Mouse (Mus musculus) cerebellum, adult 2 months (tissue): ENCODE measurements around the gene 1700034J05Rik. TPM values are rescaled to one million over a fixed set of nuclear protein-coding genes. Genes with fewer than 3 reads are reported as not detected.

Experiments used
- DNase-seq, 2 experiments: peaks; one replicate each; pipeline ENCODE4 v3.0.0; 2021
- H3K27ac ChIP-seq: fragments of 200-500 bp; 2 replicates; pipeline ENCODE4 v1.5.1; 2012; ENCODE audit warnings: low read length, control low read depth, inconsistent platforms; ENCODE audit not compliant: insufficient read depth
- H3K27me3 ChIP-seq: fragments of 200-500 bp; 2 replicates; pipeline ENCODE4 v1.6.1; 2012; ENCODE audit warnings: inconsistent platforms, mild to moderate bottlenecking, low read length, moderate library complexity; ENCODE audit not compliant: control insufficient read depth, insufficient read depth
- H3K4me1 ChIP-seq: fragments of 200-500 bp; 2 replicates; pipeline ENCODE4 v1.6.1; 2011; ENCODE audit warnings: low read length; ENCODE audit not compliant: control insufficient read depth, insufficient read depth
- H3K4me3 ChIP-seq: fragments of 200-500 bp; replicated peaks from 2 replicates; pipeline ENCODE3; 2011; ENCODE audit warnings: mild to moderate bottlenecking, low read depth, low read length, control low read depth; ENCODE audit not compliant: insufficient read depth
- CTCF ChIP-seq: fragments of 200-500 bp; IDR thresholded peaks from 2 replicates; pipeline ENCODE4 v1.5.1; 2011; ENCODE audit warnings: low read depth, mild to moderate bottlenecking, control low read depth, low read length, moderate library complexity, borderline replicate concordance; ENCODE audit not compliant: insufficient read depth
- POLR2A ChIP-seq: fragments of 200-500 bp; IDR thresholded peaks from 2 replicates; pipeline ENCODE4 v1.6.1; 2011; ENCODE audit warnings: low read length, control low read depth, borderline replicate concordance; ENCODE audit not compliant: insufficient read depth
- WGBS: fragments of 180-500 bp; shearing (Covaris S2); methylation state at CpG from one replicate; pipeline ENCODE4 v1.1.7; 2018; 5-methylcytosine and 5-hydroxymethylcytosine counted together
- polyA plus RNA-seq: library from polyadenylated mRNA; depleted of rRNA; stranded (reverse); fragments of >200 nt; gene quantifications from 2 replicates; pipeline ENCODE4 v1.2.3, GENCODE M21; 2012

1700034J05Rik gene
- polyA plus RNA-seq, 1 experiment = not detected

DNA sequence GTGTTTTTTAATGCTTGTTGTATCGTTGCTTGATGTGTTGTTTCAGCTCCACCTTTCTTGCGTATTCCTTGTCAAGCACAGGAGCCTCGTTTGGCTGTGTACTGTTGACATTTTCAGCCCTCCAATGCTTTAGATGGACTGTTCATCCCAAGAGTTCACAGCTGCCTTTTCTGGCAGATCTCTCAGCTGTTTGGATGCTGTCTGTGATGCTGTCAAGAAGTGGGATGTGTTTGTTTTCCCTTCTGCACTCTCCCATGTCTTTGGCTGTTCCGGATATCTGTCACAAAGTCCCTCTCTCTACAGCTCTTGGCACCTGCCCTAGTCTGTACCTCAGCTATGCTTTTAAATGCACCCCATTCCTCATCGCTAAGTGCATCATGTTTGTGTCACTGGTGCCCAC is 6.7 kb upstream of the 1700034J05Rik start:
- Histone ChIP-seq H3K27me3 (no peaks in the 10 kb centered on the region), H3K27ac (no peak overlapping the region), H3K4me1 (no peaks in the 10 kb centered on the region), H3K4me3 (no peak overlapping the region)
- TF ChIP-seq POLR2A (no peak), CTCF (no peak)
- WGBS = 68% methylated on average over 5 of the region's 5 CpGs
- DNase-seq = no peak

DNA sequence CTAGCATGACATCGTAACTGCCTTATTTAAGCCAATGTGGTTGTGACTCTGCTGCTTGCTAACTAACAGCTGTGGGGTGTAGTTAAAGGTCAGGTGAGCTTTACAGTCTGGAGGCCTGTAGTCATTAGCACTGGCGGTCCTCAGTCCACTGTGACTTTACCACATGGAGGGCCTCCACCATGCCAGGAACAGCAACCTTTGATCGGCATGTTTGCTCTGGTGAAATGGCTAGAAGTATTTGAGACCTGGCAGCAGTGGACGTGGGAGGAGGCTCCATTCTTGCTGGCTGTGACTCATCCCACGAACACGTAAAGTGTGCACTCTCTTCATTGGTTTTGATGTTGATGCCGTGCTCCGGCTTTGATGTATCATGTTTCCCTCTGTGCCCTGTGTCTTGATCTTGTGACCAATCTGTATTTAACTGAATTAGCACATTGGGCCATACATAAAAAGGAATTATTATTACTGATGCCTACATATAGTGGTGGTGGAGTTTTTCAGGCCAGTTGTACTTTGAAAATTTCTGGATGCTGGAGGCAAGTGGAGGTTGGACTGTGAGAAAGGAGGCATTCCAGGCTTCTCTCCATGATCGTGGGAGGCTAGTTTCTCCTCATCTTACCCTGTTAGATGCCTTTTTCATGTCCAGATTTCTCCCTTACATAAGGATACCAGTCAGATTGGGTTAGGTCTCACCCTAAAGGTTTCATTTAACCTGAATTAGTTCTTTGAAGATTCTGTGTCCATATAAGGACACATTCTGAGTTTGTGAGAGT is 5.9 kb upstream of the 1700034J05Rik start:
- no peak overlapping the region for H3K27ac ChIP-seq
- TF ChIP-seq POLR2A (no peak), CTCF (no peak)
- H3K4me1 ChIP-seq = no peaks in the 10 kb centered on the region
- WGBS = 86% methylated on average over 9 of the region's 9 CpGs
- H3K4me3 ChIP-seq = no peak overlapping the region
- DNase-seq = no peak
- no peaks in the 10 kb centered on the region for H3K27me3 ChIP-seq

DNA sequence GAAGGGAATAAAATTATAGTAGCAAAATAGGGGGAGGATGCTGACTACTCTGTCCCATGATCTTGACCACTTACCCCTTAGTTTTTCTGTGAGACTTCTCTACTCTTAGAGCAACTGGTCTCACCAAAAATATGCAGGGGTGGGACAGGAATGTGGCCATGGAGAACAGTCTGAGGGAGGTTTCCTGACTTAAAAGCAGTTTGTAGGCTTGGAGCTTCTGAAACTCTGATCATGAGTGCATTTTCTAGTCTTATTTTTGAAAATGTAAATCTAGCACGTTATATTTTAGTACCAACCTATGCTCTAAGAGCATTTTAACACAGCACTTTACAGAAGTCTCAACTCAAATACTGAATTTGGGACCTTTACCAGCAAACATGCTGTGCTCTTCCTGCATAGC is 4.5 kb upstream of the 1700034J05Rik start:
- H3K4me1 ChIP-seq = no peaks in the 10 kb centered on the region
- H3K27ac ChIP-seq = no peak overlapping the region
- H3K4me3 ChIP-seq = no peak overlapping the region
- 73% methylated on average over 1 of the region's 1 CpGs for WGBS
- H3K27me3 ChIP-seq = no peaks in the 10 kb centered on the region
- no peak for TF ChIP-seq CTCF
- TF ChIP-seq POLR2A = no peak
- DNase-seq = no peak

DNA sequence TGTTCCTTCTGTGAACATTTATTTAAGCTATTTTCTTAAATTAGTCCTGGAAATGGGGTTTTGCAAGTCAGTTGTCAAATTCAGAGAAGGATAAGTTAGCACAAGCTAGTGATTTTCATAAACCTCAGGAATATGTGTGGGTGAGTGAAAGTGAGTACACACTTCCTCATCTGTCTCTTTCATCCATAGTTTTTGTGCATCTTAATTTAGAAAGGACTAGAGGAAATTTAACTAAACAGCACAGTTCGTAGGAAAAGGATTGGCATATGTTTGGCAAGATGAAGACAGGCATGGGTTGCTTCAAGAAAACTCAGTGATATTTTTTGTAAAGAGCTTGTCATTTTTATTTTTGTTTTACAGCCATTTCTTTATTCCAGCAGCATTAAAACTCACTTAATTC is 2.7 kb upstream of the 1700034J05Rik start:
- no peak for TF ChIP-seq POLR2A
- no peak for TF ChIP-seq CTCF
- Histone ChIP-seq H3K27ac (no peak overlapping the region), H3K27me3 (no peaks in the 10 kb centered on the region), H3K4me1 (no peaks in the 10 kb centered on the region), H3K4me3 (no peak overlapping the region)
- 85% methylated on average over 1 of the region's 1 CpGs for WGBS
- DNase-seq = no peak

DNA sequence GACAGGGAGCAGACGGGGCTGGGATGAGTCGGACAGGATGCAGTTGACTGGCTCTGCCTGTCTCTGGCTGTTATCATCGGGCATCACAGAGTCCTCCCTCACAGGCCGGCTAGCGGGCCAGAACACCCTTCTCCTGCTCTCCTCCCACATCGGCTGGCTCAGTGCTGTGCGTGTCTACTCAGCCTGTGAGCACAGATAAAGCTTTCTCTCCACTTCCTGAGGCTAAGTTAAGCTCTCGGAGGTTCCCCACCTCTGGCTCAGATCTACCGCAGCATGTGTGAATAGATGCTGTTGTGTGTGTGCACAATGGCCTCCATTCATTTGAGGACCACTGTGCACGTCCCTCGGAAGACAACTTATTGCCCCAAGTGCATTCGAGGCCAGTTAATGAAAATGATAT is 1.7 kb upstream of the 1700034J05Rik start:
- Histone ChIP-seq H3K4me1 (no peaks in the 10 kb centered on the region), H3K4me3 (no peak overlapping the region), H3K27ac (no peak overlapping the region), H3K27me3 (no peaks in the 10 kb centered on the region)
- 21% methylated on average over 12 of the region's 12 CpGs for WGBS
- no peak for TF ChIP-seq POLR2A
- no peak for TF ChIP-seq CTCF
- DNase-seq = peak in 1 of 2 experiments; percentile 12

DNA sequence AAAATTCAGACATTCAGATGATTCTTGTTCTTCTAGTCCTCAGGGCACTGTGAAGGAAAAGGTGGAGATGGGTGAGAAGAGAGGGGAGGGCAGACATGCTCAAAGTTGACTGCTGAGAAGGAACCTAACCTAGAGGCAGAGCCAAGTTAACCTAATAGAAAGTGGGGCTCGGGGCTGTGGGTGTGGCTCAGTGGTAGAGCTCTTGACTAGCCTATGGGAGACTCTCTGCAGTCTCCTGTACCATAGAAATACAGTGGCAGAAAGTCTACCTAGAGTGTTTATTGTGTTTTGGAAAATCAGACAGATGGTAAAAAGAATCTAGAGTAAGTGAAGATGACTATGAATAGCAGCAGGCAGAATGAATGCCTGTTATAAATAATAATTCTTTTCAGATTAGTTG is 1.3 kb upstream of the 1700034J05Rik start:
- 64% methylated on average over 1 of the region's 1 CpGs for WGBS

DNA sequence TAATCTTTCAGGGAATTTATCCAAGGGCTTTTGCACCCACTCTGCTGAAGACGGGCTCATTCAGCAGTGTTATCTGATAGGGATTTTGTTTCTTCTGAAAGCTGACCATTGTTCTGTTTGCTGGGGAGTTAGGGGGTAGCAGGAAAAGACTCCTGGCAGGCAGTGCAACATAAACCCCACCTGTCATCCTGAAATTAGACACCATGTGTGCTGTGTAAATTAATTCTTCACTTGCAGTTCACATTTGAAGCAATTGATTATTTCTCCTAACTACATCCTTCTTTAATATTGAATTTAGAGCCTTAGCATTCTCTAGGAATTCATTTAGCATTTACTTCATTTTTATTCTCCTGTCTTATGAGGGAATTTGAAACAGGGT is 3.8 kb downstream of the 1700034J05Rik start:
- TF ChIP-seq CTCF (no peak), POLR2A (no peak)
- no peaks in the 10 kb centered on the region for H3K27me3 ChIP-seq
- DNase-seq = no peak
- WGBS = 50% methylated on average over 1 of the region's 1 CpGs
- H3K4me1 ChIP-seq = no peaks in the 10 kb centered on the region
- H3K27ac ChIP-seq = no peak overlapping the region
- H3K4me3 ChIP-seq = no peak overlapping the region

More for the DNA sequence above, 1.3 kb upstream of the 1700034J05Rik start:
- H3K27ac ChIP-seq = no peak overlapping the region
- no peak for DNase-seq
- H3K4me3 ChIP-seq = no peak overlapping the region
- H3K27me3 ChIP-seq = no peaks in the 10 kb centered on the region
- no peaks in the 10 kb centered on the region for H3K4me1 ChIP-seq
- TF ChIP-seq CTCF = no peak
- TF ChIP-seq POLR2A = no peak

DNA sequence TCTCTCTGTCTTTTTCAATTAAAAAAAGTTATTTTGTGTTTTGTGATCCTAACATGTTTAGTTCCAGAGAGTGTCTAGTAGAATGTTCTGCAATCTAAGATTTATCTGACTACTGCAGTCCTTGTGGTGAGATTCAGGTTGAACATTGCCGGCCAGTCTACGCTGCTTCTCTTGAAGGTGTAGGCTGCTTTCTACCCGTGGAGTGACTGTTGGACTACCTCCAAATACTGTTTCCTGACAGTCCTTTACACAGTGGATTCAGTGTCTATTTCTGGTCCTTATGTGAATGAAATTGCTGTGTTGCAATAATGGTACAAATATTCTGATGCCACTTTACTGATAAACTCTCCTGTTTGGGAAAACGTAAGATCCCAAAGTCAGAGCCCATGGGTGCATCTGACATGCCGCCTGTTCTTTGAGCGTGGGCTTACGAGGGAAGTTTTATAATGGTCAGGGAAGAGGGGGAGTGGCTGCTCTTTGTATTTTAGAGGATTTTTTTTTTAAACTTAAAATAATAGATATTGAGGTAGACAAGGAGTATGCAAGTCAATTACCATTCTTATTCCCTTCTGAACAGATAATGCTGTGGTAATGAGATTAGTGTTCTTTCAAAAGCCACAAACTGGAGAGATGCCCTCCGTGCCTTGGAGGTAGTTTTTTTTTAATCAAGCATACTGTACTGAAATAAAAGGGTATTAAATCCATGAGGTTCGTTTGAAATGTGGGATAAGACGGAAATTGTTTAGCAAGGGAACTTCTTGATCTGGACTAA is 4.4 kb downstream of the 1700034J05Rik start:
- H3K4me3 ChIP-seq = no peak overlapping the region
- H3K27ac ChIP-seq = no peak overlapping the region
- H3K4me1 ChIP-seq = no peaks in the 10 kb centered on the region
- TF ChIP-seq CTCF (no peak), POLR2A (no peak)
- no peak for DNase-seq
- H3K27me3 ChIP-seq = no peaks in the 10 kb centered on the region
- WGBS = 52% methylated on average over 10 of the region's 10 CpGs
